Mouse (Mus musculus): ENCODE results near the gene Utrn. TPM values are rescaled to one million over a fixed set of nuclear protein-coding genes. Genes with fewer than 3 reads are reported as not detected.

The Utrn gene
- total RNA-seq, 1 experiment from 2014 or later, result 84.1 TPM

- no peak for ATAC-seq (ENCODE audit: extremely low read depth, insufficient number of reproducible peaks, low FRiP score, poor library complexity, severe bottlenecking)
Measured at GRCm38 (mm10) chr10:12717381-12717780, 151.8 kb downstream of the Utrn start.

DNA sequence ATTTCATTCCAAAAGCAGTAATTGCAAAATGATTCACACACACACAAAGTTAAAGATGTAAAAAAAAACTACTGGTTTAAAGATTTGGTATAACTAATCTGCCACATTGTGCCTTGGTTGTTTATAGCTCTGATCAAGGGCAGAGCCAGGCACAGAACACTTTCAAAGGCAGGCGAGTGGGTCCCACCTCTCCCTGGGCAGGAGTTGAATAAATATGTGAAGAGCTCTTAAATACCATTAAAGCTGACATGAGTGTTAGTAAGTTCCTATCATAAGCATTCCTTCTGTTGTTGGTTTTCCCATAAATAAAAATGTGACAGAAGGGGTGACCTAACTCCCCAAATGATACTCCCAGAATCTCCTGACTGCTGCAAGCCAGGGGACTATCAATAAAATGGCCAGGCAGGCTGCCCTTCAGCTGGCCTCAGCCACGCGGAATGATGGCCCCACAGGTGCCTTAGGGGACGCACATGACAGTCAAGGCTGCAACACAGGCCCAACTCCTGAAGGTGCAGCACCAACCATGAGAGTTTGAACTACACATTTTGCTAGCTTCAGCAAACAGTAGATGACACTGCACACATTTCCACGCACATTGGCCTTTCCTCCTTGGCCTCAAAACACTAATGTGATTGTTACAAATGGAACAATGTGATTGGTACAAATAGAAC lies 152.4 kb downstream of the Utrn start:
- ATAC-seq (ENCODE audit: extremely low read depth, insufficient number of reproducible peaks, low FRiP score, poor library complexity, severe bottlenecking), result no peak

DNA sequence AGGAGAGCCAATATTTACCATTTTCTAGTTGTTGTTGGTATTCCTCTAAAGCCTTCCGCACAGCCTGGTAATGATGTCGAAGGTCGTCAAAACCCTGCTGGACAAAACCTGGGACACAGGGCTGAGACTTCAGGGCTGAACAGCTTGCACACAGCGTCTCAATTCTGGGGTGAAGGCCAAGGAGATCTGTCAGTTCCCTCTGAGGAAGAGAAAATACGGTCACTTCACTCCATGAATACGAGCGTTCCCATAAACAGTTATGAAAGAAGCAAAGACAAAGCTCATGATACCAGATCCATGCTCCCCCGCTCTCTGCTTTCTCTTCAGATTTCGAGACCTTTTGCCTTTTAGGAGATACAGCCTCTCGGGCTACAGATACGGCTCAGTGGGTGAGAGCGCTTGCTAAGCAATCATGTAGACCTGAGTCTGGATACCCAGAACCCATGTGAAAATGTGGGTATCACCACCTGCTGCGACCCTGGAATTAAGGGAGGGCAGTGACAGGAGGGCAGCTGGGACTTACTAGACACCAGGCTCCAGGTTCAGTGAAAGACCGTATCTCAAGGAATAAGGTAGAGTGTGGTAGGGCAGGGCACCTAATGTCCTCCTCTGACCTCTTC lies 155.8 kb downstream of the Utrn start:
- ATAC-seq (ENCODE audit: extremely low read depth, insufficient number of reproducible peaks, low FRiP score, poor library complexity, severe bottlenecking), result no peak

- ATAC-seq (ENCODE audit: extremely low read depth, insufficient number of reproducible peaks, low FRiP score, poor library complexity, severe bottlenecking), result no peak
Measured at GRCm38 (mm10) chr10:12711332-12711831, 157.8 kb downstream of the Utrn start.

DNA sequence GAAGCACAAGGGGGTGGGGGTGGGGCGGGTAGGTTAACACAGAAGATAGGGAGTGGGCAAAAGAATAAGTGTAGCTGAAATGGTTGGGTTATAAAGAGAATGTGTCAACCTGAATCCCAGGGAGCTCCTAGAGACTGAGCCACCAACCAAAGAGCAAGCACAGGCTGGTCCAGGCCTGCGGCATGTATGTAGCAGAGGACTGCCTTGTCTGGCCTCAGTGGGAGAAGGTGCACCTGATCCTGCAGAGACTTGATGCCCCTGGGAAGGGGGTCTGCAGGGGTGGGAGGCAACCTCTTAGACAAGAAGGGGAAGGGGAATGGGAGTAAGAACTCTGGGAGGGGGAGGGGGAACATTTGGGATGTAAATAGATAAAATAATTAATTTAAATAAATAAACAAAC lies 162.6 kb downstream of the Utrn start:
- ATAC-seq (ENCODE audit: extremely low read depth, insufficient number of reproducible peaks, low FRiP score, poor library complexity, severe bottlenecking), result no peak

GRCm38 (mm10) chr10:12705990-12706389 lies 163.2 kb downstream of the Utrn start:
- ATAC-seq (ENCODE audit: extremely low read depth, insufficient number of reproducible peaks, low FRiP score, poor library complexity, severe bottlenecking), result no peak

GRCm38 (mm10) chr10:12704290-12704689 lies 164.9 kb downstream of the Utrn start:
- no peak for ATAC-seq (ENCODE audit: extremely low read depth, insufficient number of reproducible peaks, low FRiP score, poor library complexity, severe bottlenecking)

DNA sequence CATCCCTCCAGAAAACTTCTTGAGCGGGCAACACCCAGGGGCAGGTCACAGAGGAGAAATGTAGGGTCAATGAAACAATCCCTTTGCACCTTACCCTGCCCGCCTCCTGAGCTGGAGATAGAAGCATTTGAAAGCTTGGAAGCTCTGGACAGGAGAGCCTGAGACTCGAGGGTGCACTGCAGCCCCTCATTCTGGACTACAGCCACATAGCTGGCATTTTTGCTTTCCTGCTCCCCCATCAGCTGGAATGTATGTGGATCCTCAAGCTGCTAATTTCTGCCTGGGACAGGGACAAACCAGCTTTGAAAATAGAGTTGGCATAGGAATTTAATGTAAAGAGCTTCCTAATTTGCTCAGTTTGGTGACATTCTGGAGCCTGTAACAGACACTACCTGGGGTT lies 165.6 kb downstream of the Utrn start:
- no peak for ATAC-seq (ENCODE audit: extremely low read depth, insufficient number of reproducible peaks, low FRiP score, poor library complexity, severe bottlenecking)

- ATAC-seq (ENCODE audit: extremely low read depth, insufficient number of reproducible peaks, low FRiP score, poor library complexity, severe bottlenecking), result no peak
Measured at GRCm38 (mm10) chr10:12702140-12702539, 167.0 kb downstream of the Utrn start.

GRCm38 (mm10) chr10:12701694-12702093 lies 167.5 kb downstream of the Utrn start:
- no peak for ATAC-seq (ENCODE audit: extremely low read depth, insufficient number of reproducible peaks, low FRiP score, poor library complexity, severe bottlenecking)

GRCm38 (mm10) chr10:12700576-12700975 lies 168.6 kb downstream of the Utrn start:
- ATAC-seq (ENCODE audit: extremely low read depth, insufficient number of reproducible peaks, low FRiP score, poor library complexity, severe bottlenecking), result no peak

- ATAC-seq (ENCODE audit: extremely low read depth, insufficient number of reproducible peaks, low FRiP score, poor library complexity, severe bottlenecking), result no peak
Measured at GRCm38 (mm10) chr10:12697902-12698301, 171.3 kb downstream of the Utrn start.

DNA sequence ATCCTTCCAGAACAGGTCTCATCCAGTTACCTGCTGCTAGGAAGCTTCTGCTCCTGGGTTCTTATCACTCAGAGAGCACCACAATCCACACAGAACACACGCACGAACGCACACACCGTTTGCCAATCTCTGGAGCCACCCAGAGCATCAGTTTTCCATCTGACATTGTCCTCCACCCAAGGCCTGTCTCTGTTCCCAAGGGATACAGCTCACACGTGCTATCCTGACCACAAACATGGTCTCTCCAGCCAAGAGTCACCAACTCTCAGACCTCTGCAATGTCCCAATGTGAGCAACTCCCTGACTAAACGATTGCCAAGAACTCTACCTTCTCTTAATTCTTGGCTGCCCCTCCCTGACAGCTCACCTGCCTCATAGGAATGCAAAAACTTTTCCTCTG lies 172.5 kb downstream of the Utrn start:
- ATAC-seq (ENCODE audit: extremely low read depth, insufficient number of reproducible peaks, low FRiP score, poor library complexity, severe bottlenecking), result no peak

GRCm38 (mm10) chr10:12694774-12695173 lies 174.4 kb downstream of the Utrn start:
- no peak for ATAC-seq (ENCODE audit: extremely low read depth, insufficient number of reproducible peaks, low FRiP score, poor library complexity, severe bottlenecking)

DNA sequence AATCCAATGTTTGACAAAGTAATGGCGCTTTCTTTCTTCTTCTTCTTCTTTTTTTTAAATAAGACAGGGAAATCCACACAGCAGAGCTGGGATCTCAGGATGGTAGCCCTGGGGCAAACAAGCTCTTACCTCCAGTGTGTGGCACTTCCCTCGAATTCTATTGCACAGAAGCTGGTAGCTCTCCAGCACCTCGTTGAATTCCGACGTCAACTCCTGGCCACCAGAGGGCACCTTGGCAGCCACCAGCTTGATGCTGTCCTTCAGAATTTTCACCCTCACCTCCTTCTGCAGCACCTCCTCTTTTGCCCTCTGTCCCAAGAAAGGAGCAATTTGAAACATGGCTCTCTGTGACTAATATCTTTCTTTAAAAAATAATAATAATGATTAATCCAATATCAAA lies 178.6 kb downstream of the Utrn start:
- ATAC-seq (ENCODE audit: extremely low read depth, insufficient number of reproducible peaks, low FRiP score, poor library complexity, severe bottlenecking), result peak; percentile 55; the same call in 1 of the 2 replicates

- no peak for ATAC-seq (ENCODE audit: extremely low read depth, insufficient number of reproducible peaks, low FRiP score, poor library complexity, severe bottlenecking)
Measured at GRCm38 (mm10) chr10:12685683-12686082, 183.5 kb downstream of the Utrn start.

DNA sequence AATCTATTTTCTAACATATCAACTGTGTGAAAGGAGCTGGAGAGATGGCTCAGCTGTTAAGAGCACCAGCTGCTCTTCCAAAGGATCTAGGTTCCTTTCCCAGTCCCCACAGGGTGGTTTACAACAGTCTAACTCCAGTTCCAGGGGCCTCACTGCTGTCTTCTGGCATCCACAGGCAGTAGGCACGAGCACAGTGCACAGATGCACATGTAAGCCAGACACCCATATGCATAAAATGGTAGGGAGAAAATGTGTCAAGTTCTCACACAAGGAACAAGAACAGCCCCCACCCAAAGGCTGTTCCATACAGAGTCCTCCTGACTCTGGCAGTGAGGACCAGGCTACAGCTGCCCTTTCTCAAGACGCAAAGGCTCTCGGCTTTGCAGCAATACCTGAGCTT lies 185.1 kb downstream of the Utrn start:
- ATAC-seq (ENCODE audit: extremely low read depth, insufficient number of reproducible peaks, low FRiP score, poor library complexity, severe bottlenecking), result no peak

DNA sequence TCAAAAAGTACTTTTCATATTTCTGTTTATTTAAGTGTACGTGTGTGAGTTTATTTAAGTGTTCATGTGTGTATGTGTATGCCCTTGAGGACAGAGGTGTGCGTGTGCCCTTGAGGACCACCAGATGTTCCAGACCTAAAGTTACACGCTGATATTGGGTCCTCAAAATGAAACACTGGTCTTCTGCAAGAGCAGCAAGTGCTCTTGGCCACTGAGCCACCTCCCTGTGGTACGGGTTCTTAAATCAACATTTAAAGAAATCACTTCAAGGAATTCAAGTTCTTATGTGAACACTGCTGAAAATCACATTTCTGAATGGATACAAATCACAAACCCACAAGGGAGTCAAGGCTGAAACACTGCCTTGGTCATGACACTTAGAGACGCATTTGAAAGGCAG lies 195.9 kb downstream of the Utrn start:
- no peak for ATAC-seq (ENCODE audit: extremely low read depth, insufficient number of reproducible peaks, low FRiP score, poor library complexity, severe bottlenecking)

DNA sequence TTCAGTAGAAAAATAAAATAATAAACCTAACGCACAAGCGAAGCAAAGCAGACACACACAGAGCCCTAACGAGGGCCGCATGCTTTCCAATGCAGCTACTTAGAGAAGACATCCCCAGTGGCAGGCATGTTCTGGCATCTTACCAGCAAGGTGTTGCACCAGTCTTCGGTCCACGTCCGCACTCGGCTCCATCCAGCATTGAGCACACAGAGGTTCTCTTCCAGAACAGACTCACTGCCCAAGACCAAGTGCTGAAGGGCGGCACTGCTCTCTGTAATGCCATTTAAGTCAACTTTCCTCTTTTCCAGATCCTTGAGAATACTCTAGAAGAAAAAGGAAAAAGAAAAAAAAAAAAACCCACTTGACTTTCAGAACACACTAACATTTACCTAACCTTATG lies 197.6 kb downstream of the Utrn start:
- ATAC-seq (ENCODE audit: extremely low read depth, insufficient number of reproducible peaks, low FRiP score, poor library complexity, severe bottlenecking), result no peak

GRCm38 (mm10) chr10:12662035-12662434 lies 207.1 kb downstream of the Utrn start:
- no peak for ATAC-seq (ENCODE audit: extremely low read depth, insufficient number of reproducible peaks, low FRiP score, poor library complexity, severe bottlenecking)
